Mouse (Mus musculus) cerebral cortex, adult 2 months (tissue): ENCODE data around the gene Casq1.

Source experiments
- WGBS: fragments of 180-500 bp; shearing (Covaris S2); methylation state at CpG from one replicate; pipeline ENCODE4 v1.1.7; 2018; 5-methylcytosine and 5-hydroxymethylcytosine counted together

The Casq1 gene

GRCm38 (mm10) chr1:172206141-172206917, 13.3 kb downstream of the Casq1 start, which contains the start of gene Pea15a:
TSS of gene Pea15a (minus strand) at chr1:172206804.
- under 1% methylated on average over 39 of the region's 40 CpGs for WGBS

GRCm38 (mm10) chr1:172205741-172206087, 14.0 kb downstream of the Casq1 start:
- 3% methylated on average over 3 of the region's 3 CpGs for WGBS

GRCm38 (mm10) chr1:172204814-172205740, 14.6 kb downstream of the Casq1 start:
- WGBS: 15% methylated on average over 15 of the region's 15 CpGs

GRCm38 (mm10) chr1:172204033-172204813, 15.4 kb downstream of the Casq1 start:
- 13% methylated on average over 9 of the region's 9 CpGs for WGBS

- WGBS: 9% methylated on average over 4 of the region's 4 CpGs
Measured at GRCm38 (mm10) chr1:172203566-172203965, 16.1 kb downstream of the Casq1 start.

- WGBS: 12% methylated on average over 2 of the region's 2 CpGs
Measured at GRCm38 (mm10) chr1:172202894-172203522, 16.7 kb downstream of the Casq1 start.

GRCm38 (mm10) chr1:172201967-172202880, 17.4 kb downstream of the Casq1 start:
- 11% methylated on average over 14 of the region's 14 CpGs for WGBS

GRCm38 (mm10) chr1:172200871-172201447, 18.7 kb downstream of the Casq1 start:
- WGBS: 14% methylated on average over 7 of the region's 7 CpGs

DNA sequence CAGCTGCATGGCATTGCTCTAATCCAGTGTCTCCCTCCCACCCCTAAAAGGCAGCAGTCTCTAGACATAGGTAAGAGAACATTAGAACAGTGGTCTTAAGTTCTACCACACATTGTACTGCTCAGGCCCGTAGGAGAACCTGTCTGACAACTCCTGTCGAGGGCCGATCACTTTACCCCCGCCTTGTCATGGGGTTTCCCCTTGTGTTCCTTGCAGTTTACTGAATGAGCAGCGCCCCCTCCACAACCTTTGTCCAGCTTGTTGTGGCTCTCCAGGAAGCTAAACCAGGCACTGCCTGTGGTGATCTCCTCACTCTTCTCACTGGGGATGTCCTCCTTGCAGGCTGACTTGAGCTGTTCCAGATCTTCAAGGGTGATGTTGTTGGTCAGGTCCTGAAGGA, 19.5 kb downstream of the Casq1 start:
- 61% methylated on average over 5 of the region's 5 CpGs for WGBS

DNA sequence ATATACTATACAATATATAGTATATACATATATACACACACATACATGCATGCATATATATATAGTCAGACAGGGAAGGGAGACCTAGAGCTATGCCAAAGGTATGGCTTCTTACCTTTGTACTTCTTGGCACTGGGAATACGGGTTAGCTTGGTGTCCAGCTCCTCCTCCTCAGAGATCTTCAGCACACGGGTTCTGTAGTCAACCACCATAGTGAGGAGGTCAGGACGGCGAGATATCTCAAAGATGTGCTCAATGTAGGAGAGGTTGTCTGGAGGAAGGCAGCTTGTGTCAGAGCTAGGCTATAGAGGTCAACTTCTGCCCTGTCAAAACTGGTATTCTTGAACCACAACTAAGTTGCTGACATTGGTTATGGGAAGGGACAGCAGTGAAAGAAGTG, 20.7 kb downstream of the Casq1 start:
- WGBS: 74% methylated on average over 4 of the region's 4 CpGs

DNA sequence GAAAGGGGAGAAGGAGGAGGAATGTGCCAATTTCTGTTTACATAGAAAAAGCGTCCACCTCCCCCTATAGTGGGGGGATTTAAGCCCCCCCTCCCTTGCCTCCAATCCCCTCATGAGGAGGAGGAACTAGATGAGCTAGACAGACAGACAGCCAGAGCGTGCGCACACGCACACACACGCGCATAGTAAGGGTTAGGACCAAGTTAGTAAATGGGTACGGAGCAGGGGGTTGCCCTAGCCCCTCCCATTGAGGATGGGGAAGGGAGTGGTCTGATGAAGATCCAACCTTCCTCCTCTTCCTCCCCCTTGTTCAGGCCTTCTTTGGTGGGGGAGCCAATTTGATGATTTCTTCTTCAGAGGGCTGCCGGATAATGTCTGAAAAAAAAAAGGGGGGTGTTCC, 21.4 kb downstream of the Casq1 start:
- WGBS: 54% methylated on average over 8 of the region's 8 CpGs

DNA sequence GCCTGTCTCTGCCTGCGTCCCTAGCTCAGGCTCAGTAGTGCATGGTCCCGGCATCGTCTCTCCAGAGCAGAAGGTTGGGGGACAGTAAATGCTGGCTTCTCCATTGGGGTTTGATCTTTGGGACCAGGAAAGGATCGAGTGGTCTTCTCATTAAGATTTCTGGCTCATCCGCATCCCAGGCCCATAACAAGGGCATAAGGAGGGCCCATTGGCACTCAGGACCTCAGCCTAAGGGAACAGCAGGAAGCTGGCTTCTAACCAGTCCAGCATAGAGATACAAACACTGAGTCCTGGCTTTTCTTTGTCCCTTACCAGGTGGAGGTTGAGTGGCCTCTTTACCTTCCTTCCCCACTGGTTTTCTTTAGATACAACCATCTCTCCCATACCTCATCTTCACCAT, 21.8 kb downstream of the Casq1 start:
- 45% methylated on average over 5 of the region's 5 CpGs for WGBS

DNA sequence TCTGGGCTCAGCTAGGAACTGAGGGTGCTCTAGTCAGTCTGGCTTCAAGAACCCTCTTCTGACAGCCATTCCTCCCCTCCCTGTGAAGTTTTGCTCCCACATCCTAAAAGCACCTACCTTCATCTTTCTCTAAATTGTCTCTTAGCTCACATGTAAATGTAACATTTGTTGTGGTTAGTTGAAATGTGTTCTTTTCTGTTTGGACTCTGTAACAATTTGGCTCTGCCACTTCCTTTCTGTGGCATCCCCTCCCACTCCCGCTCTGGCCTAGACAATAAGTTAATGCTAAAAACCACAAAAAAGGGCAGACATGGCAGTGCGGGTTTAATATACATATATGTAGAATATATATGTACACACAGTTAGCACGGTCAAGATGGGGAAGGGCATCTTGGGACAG, 22.5 kb downstream of the Casq1 start:
- WGBS: 50% methylated on average over 3 of the region's 3 CpGs

DNA sequence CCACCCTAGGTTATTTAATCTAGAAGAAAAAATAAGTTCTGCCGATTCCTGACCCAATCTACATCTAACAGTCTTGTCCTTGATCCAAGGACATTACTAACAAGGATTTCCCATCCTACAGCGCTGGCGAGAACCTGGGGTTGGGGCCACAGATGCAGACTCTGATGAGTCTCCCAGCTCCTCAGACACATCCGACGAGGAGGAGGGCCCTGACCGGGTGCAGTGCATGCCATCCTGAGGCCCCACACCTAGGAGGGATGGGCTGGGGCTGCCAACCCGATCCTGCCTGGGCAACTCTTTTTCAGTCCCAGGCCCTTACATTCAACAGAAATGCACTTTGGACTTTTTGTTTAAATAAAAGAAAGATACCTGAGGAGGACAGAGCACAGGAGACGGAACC, 25.2 kb downstream of the Casq1 start:
- WGBS: 68% methylated on average over 8 of the region's 8 CpGs

DNA sequence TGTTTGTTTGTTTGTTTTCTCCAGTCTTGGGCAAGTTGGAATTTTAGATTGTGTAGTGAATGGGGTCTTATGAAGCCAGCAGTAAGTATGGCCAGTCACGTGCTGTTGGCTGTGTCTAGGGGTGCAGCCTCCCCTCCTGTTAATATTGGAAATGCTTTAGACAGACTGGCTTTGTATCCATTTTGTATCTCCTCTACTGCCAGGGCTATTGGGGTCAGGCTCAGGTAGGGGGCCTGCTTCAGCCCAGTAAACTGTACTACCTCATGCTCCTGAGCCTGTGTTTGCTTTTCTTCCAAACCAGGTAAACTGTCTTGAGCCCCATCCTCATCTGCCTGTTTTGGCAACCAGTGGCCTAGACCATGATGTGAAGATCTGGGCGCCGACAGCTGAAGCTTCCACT, 27.5 kb downstream of the Casq1 start:
- 78% methylated on average over 3 of the region's 3 CpGs for WGBS

- 34% methylated on average over 2 of the region's 2 CpGs for WGBS
Measured at GRCm38 (mm10) chr1:172191578-172191977, 28.1 kb downstream of the Casq1 start.

GRCm38 (mm10) chr1:172188891-172189290, 30.8 kb downstream of the Casq1 start:
- 64% methylated on average over 4 of the region's 4 CpGs for WGBS

GRCm38 (mm10) chr1:172186401-172187289, 33.0 kb downstream of the Casq1 start:
- 92% methylated on average over 10 of the region's 10 CpGs for WGBS

GRCm38 (mm10) chr1:172183056-172183455, 36.6 kb downstream of the Casq1 start:
- 93% methylated on average over 6 of the region's 6 CpGs for WGBS
